Mouse (Mus musculus) right cerebral cortex, postnatal 25 days (tissue): Measurements from ENCODE around the gene Lrrc3c.
"Not testable (repeated sequence)": the region's sequence is repeated elsewhere in the genome, so short reads cannot be mapped to it uniquely, and the experiment has no call there.

ENCODE experiments used
- DNase-seq: peaks from one replicate; pipeline ENCODE4 v3.0.0; 2022

The Lrrc3c gene

GRCm38 (mm10) chr11:98628706-98629105, 30.6 kb downstream of the Lrrc3c start:
- DNase-seq: no peak

GRCm38 (mm10) chr11:98630646-98631045, 32.6 kb downstream of the Lrrc3c start:
- DNase-seq: no peak

- DNase-seq: not testable (repeated sequence)
Observed at GRCm38 (mm10) chr11:98635312-98635970, 37.4 kb downstream of the Lrrc3c start.

- DNase-seq: no peak
Observed at GRCm38 (mm10) chr11:98637501-98637900, 39.4 kb downstream of the Lrrc3c start.

- no peak for DNase-seq
Observed at GRCm38 (mm10) chr11:98640091-98640490, 42.0 kb downstream of the Lrrc3c start.

GRCm38 (mm10) chr11:98644757-98645156, 46.7 kb downstream of the Lrrc3c start:
- no peak for DNase-seq

- no peak for DNase-seq
Observed at GRCm38 (mm10) chr11:98645946-98646345, 47.9 kb downstream of the Lrrc3c start.

GRCm38 (mm10) chr11:98646459-98646858, 48.4 kb downstream of the Lrrc3c start, which contains the start of gene Gsdma2:
Gene Gsdma2, plus strand, starts transcription at chr11:98646759.
- no peak for DNase-seq
